Mouse (Mus musculus): ENCODE data around the gene Donson. TPM values are rescaled to one million over a fixed set of nuclear protein-coding genes. Genes with fewer than 3 reads are reported as not detected.

Donson gene
- polyA plus RNA-seq, 1 experiment from 2014 or later, result 26.4 TPM

DNA sequence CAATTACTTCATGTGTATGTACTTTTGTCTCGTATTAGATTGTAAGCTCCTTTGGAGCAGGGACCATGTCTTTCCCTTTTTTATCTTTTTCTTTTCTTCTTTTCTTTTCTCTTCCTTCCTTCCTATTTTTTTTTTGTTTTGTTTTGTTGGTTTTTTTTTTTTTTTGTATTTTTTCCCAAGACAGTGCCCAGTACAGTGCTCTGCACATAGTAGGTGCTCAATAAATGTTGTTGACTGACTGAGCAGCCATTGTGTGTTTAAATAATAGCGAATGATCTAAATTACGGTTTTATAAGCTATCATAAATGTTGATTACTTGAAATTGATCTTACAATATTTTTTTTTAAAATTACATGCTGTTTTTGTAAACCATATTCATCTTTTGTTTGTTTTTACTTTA is 24.8 kb downstream of the Donson start:
- no peak overlapping the region for H3K4me2 ChIP-seq (replicated peaks)
- H3K9me3 ChIP-seq (ENCODE audit: control insufficient read depth, low read length), result no peaks in the 10 kb centered on the region
- 96% methylated on average over 3 of the region's 3 CpGs for WGBS
- H3K4me1 ChIP-seq (replicated peaks; ENCODE audit: control insufficient read depth, insufficient read depth, low read length), result no peaks in the 10 kb centered on the region; the same call in 1 of the 2 replicates
- H3K9ac ChIP-seq, result no peak overlapping the region
- ATAC-seq (ENCODE audit: low FRiP score) (no peak), DNase-seq (ENCODE audit: low spot score) (no peak)
- H3K36me3 ChIP-seq (replicated peaks; ENCODE audit: control insufficient read depth, insufficient read depth), result peaks cover 96% of the 10 kb centered on the region
- no peak overlapping the region for H3K4me3 ChIP-seq (replicated peaks; ENCODE audit: low read length)
- H3K27ac ChIP-seq, result no peak overlapping the region
- H3K27me3 ChIP-seq (ENCODE audit: control insufficient read depth, insufficient read depth, low read length), result no peaks in the 10 kb centered on the region

DNA sequence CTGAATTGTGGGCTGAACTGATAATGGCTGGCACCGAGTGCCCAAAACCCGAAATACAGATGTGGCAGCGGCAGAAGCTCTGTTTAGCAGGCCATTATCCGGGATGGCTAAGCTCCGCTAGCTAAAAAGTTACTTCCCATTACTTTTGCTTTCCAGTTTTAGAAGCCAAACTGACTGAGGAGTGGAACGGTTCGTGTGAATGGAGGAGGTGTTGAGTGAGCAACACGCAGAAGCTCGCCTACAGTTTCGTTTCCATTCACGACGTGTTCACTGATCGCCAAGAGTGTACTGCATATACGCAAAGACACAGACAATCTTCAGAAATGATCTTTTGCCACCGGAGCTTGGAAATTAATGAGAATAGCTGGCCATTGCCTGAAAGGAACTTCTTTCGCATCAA is 26.2 kb downstream of the Donson start:
- 95% methylated on average over 16 of the region's 16 CpGs for WGBS
- no peaks in the 10 kb centered on the region for H3K9me3 ChIP-seq (ENCODE audit: control insufficient read depth, low read length)
- H3K4me3 ChIP-seq (replicated peaks; ENCODE audit: low read length), result no peak overlapping the region
- H3K27me3 ChIP-seq (ENCODE audit: control insufficient read depth, insufficient read depth, low read length), result no peaks in the 10 kb centered on the region
- no peak overlapping the region for H3K9ac ChIP-seq
- peaks cover 98% of the 10 kb centered on the region for H3K36me3 ChIP-seq (replicated peaks; ENCODE audit: control insufficient read depth, insufficient read depth)
- no peak overlapping the region for H3K4me2 ChIP-seq (replicated peaks)
- H3K27ac ChIP-seq, result no peak overlapping the region
- no peak for DNase-seq (ENCODE audit: low spot score)
- no peak for ATAC-seq (ENCODE audit: low FRiP score)
- H3K4me1 ChIP-seq (replicated peaks; ENCODE audit: control insufficient read depth, insufficient read depth, low read length), result no peaks in the 10 kb centered on the region; the same call in 1 of the 2 replicates

DNA sequence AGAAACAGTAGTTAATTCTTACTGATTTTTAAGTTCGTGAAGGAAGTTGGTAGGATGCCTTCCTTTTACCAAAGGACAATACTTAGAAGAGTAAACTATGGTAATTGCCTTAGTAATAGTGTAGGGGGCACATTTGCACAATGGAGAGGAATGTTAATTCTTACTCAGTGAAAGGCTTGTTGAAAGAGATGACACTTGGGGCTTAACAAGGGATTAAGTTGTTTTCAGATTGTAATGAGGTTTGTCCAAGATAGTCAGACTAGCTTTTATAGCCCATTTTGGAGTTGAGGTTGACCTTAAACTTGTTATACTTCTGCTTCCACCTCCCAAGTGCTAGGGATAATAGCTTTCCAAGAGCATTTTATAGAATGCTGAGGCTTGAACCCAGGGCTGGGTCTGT is 27.2 kb downstream of the Donson start:
- 66% methylated on average over 1 of the region's 1 CpGs for WGBS
- H3K27me3 ChIP-seq (ENCODE audit: control insufficient read depth, insufficient read depth, low read length), result no peaks in the 10 kb centered on the region
- no peaks in the 10 kb centered on the region for H3K9me3 ChIP-seq (ENCODE audit: control insufficient read depth, low read length)
- no peak overlapping the region for H3K27ac ChIP-seq
- H3K4me2 ChIP-seq (replicated peaks), result no peak overlapping the region
- H3K36me3 ChIP-seq (replicated peaks; ENCODE audit: control insufficient read depth, insufficient read depth), result peaks cover 98% of the 10 kb centered on the region
- no peak for DNase-seq (ENCODE audit: low spot score)
- ATAC-seq (ENCODE audit: low FRiP score), result no peak
- no peaks in the 10 kb centered on the region; the same call in 1 of the 2 replicates for H3K4me1 ChIP-seq (replicated peaks; ENCODE audit: control insufficient read depth, insufficient read depth, low read length)
- H3K9ac ChIP-seq, result no peak overlapping the region
- H3K4me3 ChIP-seq (replicated peaks; ENCODE audit: low read length), result no peak overlapping the region

DNA sequence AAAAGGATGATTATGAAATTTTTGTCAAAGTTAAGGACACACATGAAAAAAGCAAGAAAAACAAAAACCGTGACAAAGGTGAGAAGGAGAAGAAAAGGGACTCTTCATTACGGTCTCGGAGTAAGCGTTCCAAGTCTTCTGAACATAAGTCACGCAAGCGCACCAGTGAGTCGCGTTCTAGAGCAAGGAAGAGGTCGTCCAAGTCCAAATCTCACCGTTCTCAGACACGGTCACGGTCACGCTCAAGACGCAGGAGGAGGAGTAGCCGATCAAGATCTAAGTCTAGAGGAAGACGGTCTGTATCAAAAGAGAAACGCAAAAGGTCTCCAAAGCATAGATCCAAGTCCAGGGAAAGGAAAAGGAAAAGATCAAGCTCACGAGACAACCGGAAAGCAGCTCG is 28.8 kb downstream of the Donson start:
- no peaks in the 10 kb centered on the region; the same call in 1 of the 2 replicates for H3K4me1 ChIP-seq (replicated peaks; ENCODE audit: control insufficient read depth, insufficient read depth, low read length)
- H3K4me3 ChIP-seq (replicated peaks; ENCODE audit: low read length), result no peak overlapping the region
- H3K36me3 ChIP-seq (replicated peaks; ENCODE audit: control insufficient read depth, insufficient read depth), result peaks cover 98% of the 10 kb centered on the region
- H3K27me3 ChIP-seq (ENCODE audit: control insufficient read depth, insufficient read depth, low read length), result no peaks in the 10 kb centered on the region
- DNase-seq (ENCODE audit: low spot score) (no peak), ATAC-seq (ENCODE audit: low FRiP score) (no peak)
- H3K9ac ChIP-seq, result no peak overlapping the region
- H3K9me3 ChIP-seq (ENCODE audit: control insufficient read depth, low read length), result no peaks in the 10 kb centered on the region
- WGBS, result 98% methylated on average over 20 of the region's 20 CpGs
- H3K4me2 ChIP-seq (replicated peaks), result no peak overlapping the region
- no peak overlapping the region for H3K27ac ChIP-seq

DNA sequence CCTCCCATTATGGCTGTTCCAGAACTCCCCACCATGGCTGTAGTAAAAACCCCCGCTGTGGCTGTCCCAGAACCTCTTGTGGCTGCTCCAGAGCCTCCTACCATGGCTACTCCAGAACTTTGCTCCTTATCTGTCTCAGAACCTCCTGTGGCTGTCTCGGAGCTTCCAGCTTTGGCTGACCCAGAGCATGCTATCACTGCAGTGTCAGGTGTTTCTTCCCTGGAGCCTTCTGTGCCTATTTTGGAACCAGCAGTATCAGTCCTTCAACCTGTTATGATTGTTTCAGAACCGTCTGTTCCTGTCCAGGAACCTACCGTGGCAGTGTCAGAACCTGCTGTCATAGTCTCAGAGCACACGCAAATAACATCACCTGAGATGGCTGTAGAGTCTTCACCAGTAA is 30.1 kb downstream of the Donson start:
- DNase-seq (ENCODE audit: low spot score) (no peak), ATAC-seq (ENCODE audit: low FRiP score) (no peak)
- WGBS, result 96% methylated on average over 5 of the region's 5 CpGs
- no peak overlapping the region for H3K4me2 ChIP-seq (replicated peaks)
- no peaks in the 10 kb centered on the region for H3K27me3 ChIP-seq (ENCODE audit: control insufficient read depth, insufficient read depth, low read length)
- no peak overlapping the region for H3K4me3 ChIP-seq (replicated peaks; ENCODE audit: low read length)
- H3K9me3 ChIP-seq (ENCODE audit: control insufficient read depth, low read length), result no peaks in the 10 kb centered on the region
- no peak overlapping the region for H3K9ac ChIP-seq
- H3K4me1 ChIP-seq (replicated peaks; ENCODE audit: control insufficient read depth, insufficient read depth, low read length), result no peaks in the 10 kb centered on the region; the same call in 1 of the 2 replicates
- peaks cover 97% of the 10 kb centered on the region for H3K36me3 ChIP-seq (replicated peaks; ENCODE audit: control insufficient read depth, insufficient read depth)
- no peak overlapping the region for H3K27ac ChIP-seq

DNA sequence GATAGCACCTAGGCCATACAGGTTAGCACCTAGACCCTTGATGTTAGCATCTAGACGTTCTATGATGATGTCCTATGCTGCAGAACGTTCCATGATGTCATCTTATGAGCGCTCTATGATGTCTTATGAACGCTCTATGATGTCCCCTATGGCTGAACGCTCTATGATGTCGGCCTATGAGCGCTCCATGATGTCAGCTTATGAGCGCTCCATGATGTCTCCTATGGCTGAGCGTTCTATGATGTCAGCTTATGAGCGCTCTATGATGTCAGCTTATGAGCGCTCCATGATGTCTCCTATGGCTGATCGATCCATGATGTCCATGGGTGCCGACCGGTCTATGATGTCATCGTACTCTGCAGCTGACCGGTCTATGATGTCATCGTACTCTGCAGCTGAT is 31.3 kb downstream of the Donson start:
- Histone ChIP-seq H3K36me3 (replicated peaks; ENCODE audit: control insufficient read depth, insufficient read depth) (peaks cover 93% of the 10 kb centered on the region), H3K4me1 (replicated peaks; ENCODE audit: control insufficient read depth, insufficient read depth, low read length) (no peaks in the 10 kb centered on the region; the same call in 1 of the 2 replicates), H3K4me2 (replicated peaks) (no peak overlapping the region), H3K9me3 (ENCODE audit: control insufficient read depth, low read length) (no peaks in the 10 kb centered on the region), H3K27ac (no peak overlapping the region), H3K9ac (no peak overlapping the region), H3K4me3 (replicated peaks; ENCODE audit: low read length) (no peak overlapping the region), H3K27me3 (ENCODE audit: control insufficient read depth, insufficient read depth, low read length) (no peaks in the 10 kb centered on the region)
- ATAC-seq (ENCODE audit: low FRiP score) (0 out of 2 replicates have a peak, but pooled peaks have one; percentile 31), DNase-seq (ENCODE audit: low spot score) (no peak)
- 99% methylated on average over 17 of the region's 17 CpGs for WGBS

DNA sequence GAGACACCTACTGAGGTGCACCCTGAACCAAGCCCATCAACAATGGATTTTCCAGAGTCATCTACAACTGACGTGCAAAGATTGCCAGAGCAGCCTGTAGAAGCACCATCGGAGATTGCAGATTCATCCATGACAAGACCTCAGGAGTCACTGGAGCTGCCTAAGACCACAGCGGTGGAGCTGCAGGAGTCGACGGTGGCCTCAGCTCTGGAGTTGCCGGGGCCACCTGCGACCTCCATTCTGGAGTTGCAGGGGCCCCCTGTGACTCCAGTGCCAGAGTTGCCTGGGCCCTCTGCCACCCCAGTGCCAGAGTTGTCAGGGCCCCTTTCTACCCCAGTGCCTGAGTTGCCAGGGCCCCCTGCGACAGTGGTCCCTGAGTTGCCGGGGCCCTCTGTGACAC is 33.3 kb downstream of the Donson start:
- no peak overlapping the region for H3K27ac ChIP-seq
- no peaks in the 10 kb centered on the region for H3K9me3 ChIP-seq (ENCODE audit: control insufficient read depth, low read length)
- no peak overlapping the region for H3K9ac ChIP-seq
- H3K27me3 ChIP-seq (ENCODE audit: control insufficient read depth, insufficient read depth, low read length), result no peaks in the 10 kb centered on the region
- H3K4me3 ChIP-seq (replicated peaks; ENCODE audit: low read length), result no peak overlapping the region
- ATAC-seq (ENCODE audit: low FRiP score) (no peak), DNase-seq (ENCODE audit: low spot score) (no peak)
- H3K36me3 ChIP-seq (replicated peaks; ENCODE audit: control insufficient read depth, insufficient read depth), result peaks cover 90% of the 10 kb centered on the region
- peaks cover 6% of the 10 kb centered on the region for H3K4me1 ChIP-seq (replicated peaks; ENCODE audit: control insufficient read depth, insufficient read depth, low read length)
- no peak overlapping the region for H3K4me2 ChIP-seq (replicated peaks)
- WGBS, result over 99% methylated on average over 9 of the region's 9 CpGs

DNA sequence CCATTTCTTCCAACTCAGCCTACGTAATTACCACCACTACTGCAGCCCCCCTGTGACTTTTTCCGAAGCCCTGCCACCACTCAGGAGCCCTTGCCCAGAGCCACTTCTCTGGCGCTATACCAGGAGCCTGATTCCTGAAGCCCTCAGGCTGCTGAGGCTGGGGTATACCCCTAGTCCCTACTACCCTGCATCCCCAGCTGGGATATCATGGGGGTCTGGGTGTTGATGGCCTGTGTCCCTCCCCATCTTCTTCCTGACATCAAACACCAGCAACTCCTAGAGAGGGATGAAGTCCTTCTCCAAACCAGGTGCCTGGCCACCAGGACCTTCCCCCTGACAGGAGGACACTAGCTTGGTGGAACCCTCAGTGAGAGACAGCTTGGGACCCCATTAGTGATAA is 36.4 kb downstream of the Donson start:
- WGBS, result 87% methylated on average over 3 of the region's 3 CpGs
- H3K36me3 ChIP-seq (replicated peaks; ENCODE audit: control insufficient read depth, insufficient read depth), result peaks cover 59% of the 10 kb centered on the region
- H3K27ac ChIP-seq, result no peak overlapping the region
- H3K4me1 ChIP-seq (replicated peaks; ENCODE audit: control insufficient read depth, insufficient read depth, low read length), result peaks cover 15% of the 10 kb centered on the region
- H3K9ac ChIP-seq, result no peak overlapping the region
- H3K27me3 ChIP-seq (ENCODE audit: control insufficient read depth, insufficient read depth, low read length), result no peaks in the 10 kb centered on the region
- H3K4me2 ChIP-seq (replicated peaks), result no peak overlapping the region
- H3K9me3 ChIP-seq (ENCODE audit: control insufficient read depth, low read length), result no peaks in the 10 kb centered on the region
- ATAC-seq (ENCODE audit: low FRiP score) (no peak), DNase-seq (ENCODE audit: low spot score) (no peak)
- no peak overlapping the region for H3K4me3 ChIP-seq (replicated peaks; ENCODE audit: low read length)

DNA sequence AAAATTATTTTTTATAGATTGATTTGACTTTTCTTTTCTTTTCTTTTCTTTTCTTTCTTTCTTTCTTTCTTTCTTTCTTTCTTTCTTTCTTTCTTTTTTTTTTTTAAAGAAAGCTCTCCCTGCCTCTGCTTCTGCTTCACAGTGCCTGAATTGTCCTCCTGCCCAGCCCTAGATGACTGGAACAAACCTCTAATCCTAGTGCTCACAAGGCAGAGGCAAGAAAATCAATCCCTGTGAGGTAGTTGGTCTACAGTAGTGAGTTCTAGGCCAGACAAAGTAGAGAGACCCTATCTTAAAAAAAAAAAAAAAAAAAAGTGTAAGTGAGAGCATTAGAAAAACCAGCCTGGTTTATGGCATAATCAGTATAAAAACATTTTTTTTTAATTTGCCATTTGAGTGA is 38.8 kb downstream of the Donson start:
- Histone ChIP-seq H3K9me3 (ENCODE audit: control insufficient read depth, low read length) (no peaks in the 10 kb centered on the region), H3K4me1 (replicated peaks; ENCODE audit: control insufficient read depth, insufficient read depth, low read length) (peaks cover 15% of the 10 kb centered on the region), H3K27me3 (ENCODE audit: control insufficient read depth, insufficient read depth, low read length) (no peaks in the 10 kb centered on the region), H3K4me2 (replicated peaks) (peak overlapping the region; percentile 29; the same call in 1 of the 2 replicates), H3K27ac (no peak overlapping the region), H3K4me3 (replicated peaks; ENCODE audit: low read length) (no peak overlapping the region), H3K9ac (no peak overlapping the region), H3K36me3 (replicated peaks; ENCODE audit: control insufficient read depth, insufficient read depth) (peaks cover 35% of the 10 kb centered on the region)
- no peak for DNase-seq (ENCODE audit: low spot score)
- no peak for ATAC-seq (ENCODE audit: low FRiP score)

DNA sequence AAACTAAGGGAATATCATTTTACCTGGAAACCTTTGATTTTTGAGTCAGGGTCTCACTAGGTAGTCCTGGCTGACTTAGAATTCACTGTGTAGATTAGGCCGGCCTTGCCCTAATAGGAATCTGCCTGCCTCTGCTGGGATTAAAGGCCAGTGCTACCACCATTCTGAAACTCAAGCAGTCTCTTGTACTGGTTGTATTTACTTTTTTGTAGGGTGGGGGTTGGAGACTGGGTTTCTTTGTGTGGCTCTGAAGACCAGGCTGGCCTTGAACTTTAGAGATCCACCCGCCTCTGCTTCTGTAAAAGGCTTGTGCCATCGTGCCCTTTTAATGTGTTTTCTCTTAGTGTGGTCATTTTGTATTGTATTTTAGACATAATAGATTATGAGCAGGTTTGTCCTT is 39.3 kb downstream of the Donson start:
- Histone ChIP-seq H3K4me1 (replicated peaks; ENCODE audit: control insufficient read depth, insufficient read depth, low read length) (peaks cover 15% of the 10 kb centered on the region), H3K27me3 (ENCODE audit: control insufficient read depth, insufficient read depth, low read length) (no peaks in the 10 kb centered on the region), H3K9me3 (ENCODE audit: control insufficient read depth, low read length) (no peaks in the 10 kb centered on the region), H3K27ac (no peak overlapping the region), H3K9ac (peak overlapping the region; percentile 52), H3K4me2 (replicated peaks) (peak overlapping the region; percentile 60), H3K36me3 (replicated peaks; ENCODE audit: control insufficient read depth, insufficient read depth) (peaks cover 29% of the 10 kb centered on the region), H3K4me3 (replicated peaks; ENCODE audit: low read length) (peak overlapping the region; percentile 65)
- no peak for ATAC-seq (ENCODE audit: low FRiP score)
- WGBS, result 51% methylated on average over 3 of the region's 3 CpGs
- DNase-seq (ENCODE audit: low spot score), result no peak
